Mouse (Mus musculus): ENCODE measurements at regions not wholly inside any gene's neighbourhood (a gene's known extent, or its start where the extent isn't known, plus 50 kb on each side); places are given as distances from the start of the nearest gene placed in this dataset.
A peak's percentile ranks its signal among the peaks of the same experiment; 100 is the strongest.

DNA sequence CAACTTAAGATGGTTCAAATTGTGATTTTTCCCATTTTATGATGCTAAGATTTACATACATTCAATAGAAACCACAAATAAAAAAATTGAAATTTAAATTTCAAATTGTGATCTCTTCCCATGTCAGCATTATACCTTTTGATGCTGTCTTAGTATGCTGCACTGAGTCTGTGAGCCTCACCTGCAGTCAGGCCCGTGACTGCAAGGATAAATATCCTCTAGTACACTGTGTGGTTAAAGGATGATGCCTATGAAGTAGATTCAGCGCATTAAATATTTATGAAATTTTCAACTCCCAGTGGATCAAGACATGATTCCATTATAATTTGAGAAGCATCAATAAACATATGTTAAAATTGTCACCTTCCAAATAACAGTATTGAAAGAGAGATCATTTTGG, 340.4 kb downstream of the Mllt3 start:
- dilution Hi-C loops (cut with MboI; ENCODE audit: extremely low pct_ligation_motif_present, extremely low pct_unique_long_range_greater_than_20kb, low sequenced_read_pairs), result no loop called here

GRCm38 (mm10) chr4:87684952-87685351, 348.2 kb downstream of the Mllt3 start:
- TF ChIP-seq ZC3H11A (IDR thresholded peaks at IDR 0.05; ENCODE audit: low read depth, low read length), result no peak
- TF ChIP-seq HCFC1 (IDR thresholded peaks at IDR 0.05; ENCODE audit: low read depth, low read length), result no peak
- no peak for TF ChIP-seq JUND (conservative IDR thresholded peaks at IDR 0.05; ENCODE audit: low read depth, low read length)
- H3K9ac ChIP-seq (ENCODE audit: insufficient read depth, low read depth), result no peak overlapping the region
- H3K4me1 ChIP-seq (ENCODE audit: control insufficient read depth in 1 of 2, insufficient read depth in 2 of 2), result peaks cover 0 to 16% of the 10 kb centered on the region in 2 experiments; a peak in 2 of 4 replicates
- H3K79me2 ChIP-seq (replicated peaks; ENCODE audit: control insufficient read depth, extremely low read depth, insufficient read depth, poor library complexity, severe bottlenecking), result no peaks in the 10 kb centered on the region
- no peak for DNase-seq (ENCODE audit: extremely low read depth)
- dilution Hi-C loops (cut with MboI; ENCODE audit: extremely low pct_ligation_motif_present, extremely low pct_unique_long_range_greater_than_20kb, low sequenced_read_pairs) (no loop called here), in situ Hi-C loops (cut with MboI; ENCODE audit: low pct_ligation_motif_present, low pct_unique_long_range_greater_than_20kb, low sequenced_read_pairs) (no loop called here)
- H3K9me3 ChIP-seq (replicated peaks; ENCODE audit: low read length), result no peaks in the 10 kb centered on the region
- H3K27ac ChIP-seq (ENCODE audit: insufficient read depth, low read depth), result no peak overlapping the region
- H3K36me3 ChIP-seq (replicated peaks in 1 of 2; ENCODE audit: control insufficient read depth in 1 of 2, insufficient read depth in 1 of 2, low read length in 1 of 2), result no peaks in the 10 kb centered on the region
- H3K27me3 ChIP-seq (replicated peaks), result no peaks in the 10 kb centered on the region
- no peak overlapping the region for H3K4me3 ChIP-seq (replicated peaks in 1 of 3; ENCODE audit: low read depth in 2 of 3, low read length in 2 of 3, poor library complexity in 1 of 3)
- H3K4me2 ChIP-seq (ENCODE audit: insufficient read depth, low read depth, poor library complexity, severe bottlenecking), result no peak overlapping the region

More for the DNA sequence above, 340.4 kb downstream of the Mllt3 start:
- Histone ChIP-seq H3K9me3 (replicated peaks; ENCODE audit: low read length) (no peaks in the 10 kb centered on the region), H3K9ac (ENCODE audit: insufficient read depth, low read depth) (no peak overlapping the region), H3K4me1 (ENCODE audit: control insufficient read depth in 1 of 2, insufficient read depth in 2 of 2) (no peaks in the 10 kb centered on the region), H3K4me3 (replicated peaks in 1 of 3; ENCODE audit: low read depth in 2 of 3, low read length in 2 of 3, poor library complexity in 1 of 3) (no peak overlapping the region), H3K36me3 (replicated peaks in 1 of 2; ENCODE audit: control insufficient read depth in 1 of 2, insufficient read depth in 1 of 2, low read length in 1 of 2) (no peaks in the 10 kb centered on the region), H3K4me2 (ENCODE audit: insufficient read depth, low read depth, poor library complexity, severe bottlenecking) (no peak overlapping the region), H3K79me2 (replicated peaks; ENCODE audit: control insufficient read depth, extremely low read depth, insufficient read depth, poor library complexity, severe bottlenecking) (no peaks in the 10 kb centered on the region), H3K27me3 (replicated peaks) (no peaks in the 10 kb centered on the region), H3K27ac (ENCODE audit: insufficient read depth, low read depth) (no peak overlapping the region)
- no peak for TF ChIP-seq JUND (conservative IDR thresholded peaks at IDR 0.05; ENCODE audit: low read depth, low read length)
- TF ChIP-seq SIN3A (IDR thresholded peaks at IDR 0.05; ENCODE audit: low read length), result no peak
- DNase-seq (ENCODE audit: extremely low read depth), result no peak
- in situ Hi-C loops (cut with MboI; ENCODE audit: low pct_ligation_motif_present, low pct_unique_long_range_greater_than_20kb, low sequenced_read_pairs), result no loop called here

GRCm38 (mm10) chr4:87682783-87683182, 350.4 kb downstream of the Mllt3 start:
- no peaks in the 10 kb centered on the region for H3K79me2 ChIP-seq (replicated peaks; ENCODE audit: control insufficient read depth, extremely low read depth, insufficient read depth, poor library complexity, severe bottlenecking)
- no peak overlapping the region for H3K4me2 ChIP-seq (ENCODE audit: insufficient read depth, low read depth, poor library complexity, severe bottlenecking)
- no peak overlapping the region for H3K4me3 ChIP-seq (replicated peaks in 1 of 3; ENCODE audit: low read depth in 2 of 3, low read length in 2 of 3, poor library complexity in 1 of 3)
- no peak overlapping the region for H3K27ac ChIP-seq (ENCODE audit: insufficient read depth, low read depth)
- no peaks in the 10 kb centered on the region for H3K36me3 ChIP-seq (replicated peaks in 1 of 2; ENCODE audit: control insufficient read depth in 1 of 2, insufficient read depth in 1 of 2, low read length in 1 of 2)
- dilution Hi-C loops (cut with MboI; ENCODE audit: extremely low pct_ligation_motif_present, extremely low pct_unique_long_range_greater_than_20kb, low sequenced_read_pairs) (no loop called here), in situ Hi-C loops (cut with MboI; ENCODE audit: low pct_ligation_motif_present, low pct_unique_long_range_greater_than_20kb, low sequenced_read_pairs) (no loop called here)
- no peaks in the 10 kb centered on the region for H3K9me3 ChIP-seq (replicated peaks; ENCODE audit: low read length)
- no peaks in the 10 kb centered on the region for H3K27me3 ChIP-seq (replicated peaks)
- no peak overlapping the region for H3K9ac ChIP-seq (ENCODE audit: insufficient read depth, low read depth)
- peak; percentile 42 for DNase-seq (ENCODE audit: extremely low read depth)
- H3K4me1 ChIP-seq (ENCODE audit: control insufficient read depth in 1 of 2, insufficient read depth in 2 of 2), result peaks cover 0 to 16% of the 10 kb centered on the region in 2 experiments; a peak in 2 of 4 replicates
- no peak for TF ChIP-seq E2F4 (IDR thresholded peaks at IDR 0.05; ENCODE audit: insufficient replicate concordance, low read depth, low read length)
- TF ChIP-seq ZNF384 (IDR thresholded peaks at IDR 0.05; ENCODE audit: low read depth, low read length), result peak; percentile 23; the same call in 1 of the 2 replicates
- TF ChIP-seq EP300 (IDR thresholded peaks at IDR 0.05; ENCODE audit: low read length), result no peak
- no peak for TF ChIP-seq MAZ (IDR thresholded peaks at IDR 0.05; ENCODE audit: low read depth, low read length)
